Mouse (Mus musculus): ENCODE data around the gene Acsm4. TPM values are rescaled to one million over a fixed set of nuclear protein-coding genes. Genes with fewer than 3 reads are reported as not detected.
"Not testable (repeated sequence)": the region's sequence is repeated elsewhere in the genome, so short reads cannot be mapped to it uniquely, and the experiment has no call there.

Acsm4 gene
- total RNA-seq (2021) = not detected
- long read RNA-seq = 0 reads

DNA sequence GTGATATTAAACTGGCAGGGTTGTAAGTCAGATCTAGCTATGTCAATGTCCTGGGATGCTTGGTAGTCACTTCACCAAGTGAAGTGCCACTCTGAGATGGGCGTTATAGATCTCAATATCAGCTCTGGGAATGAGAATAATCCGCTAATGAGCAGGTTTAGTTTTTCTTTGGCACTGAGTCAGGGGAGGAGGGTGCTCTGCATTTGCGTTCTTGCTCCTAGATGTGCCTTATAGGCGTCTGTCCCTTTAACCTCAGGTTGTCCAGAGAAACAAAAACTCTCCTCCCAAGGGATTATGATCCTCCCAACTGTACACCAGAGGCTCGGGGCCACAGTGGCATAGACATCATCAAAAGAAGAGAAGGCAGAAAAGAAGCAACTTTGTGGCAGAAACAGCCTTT, at the start of gene Acsm4:
TSS of gene Acsm4 (plus strand) at position 301 of the 400 bp plus-strand sequence.
- no peak for DNase-seq (ENCODE audit: low spot score in 2 of 2)

DNA sequence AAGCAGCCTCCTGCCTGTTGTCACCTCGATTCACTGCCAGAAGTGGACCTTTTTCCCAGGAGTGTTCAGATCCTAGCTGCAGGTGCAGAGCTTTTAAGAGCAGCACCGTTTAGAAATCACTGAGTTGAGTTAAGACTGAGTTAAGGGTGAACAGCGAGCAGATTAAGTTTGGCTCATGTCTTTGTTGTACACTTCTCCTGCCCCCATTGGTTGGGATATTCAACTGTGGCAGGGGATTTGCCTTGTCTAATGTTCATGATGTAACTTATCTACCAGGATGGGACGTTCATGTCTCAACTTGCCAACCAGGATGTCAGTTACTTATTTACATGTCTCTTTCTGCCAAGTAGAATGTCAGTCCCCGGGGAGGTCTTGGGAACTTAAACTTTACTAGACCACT, 47.5 kb upstream of the Acsm4 start:
- DNase-seq (ENCODE audit: low spot score in 2 of 2) = no peak

DNA sequence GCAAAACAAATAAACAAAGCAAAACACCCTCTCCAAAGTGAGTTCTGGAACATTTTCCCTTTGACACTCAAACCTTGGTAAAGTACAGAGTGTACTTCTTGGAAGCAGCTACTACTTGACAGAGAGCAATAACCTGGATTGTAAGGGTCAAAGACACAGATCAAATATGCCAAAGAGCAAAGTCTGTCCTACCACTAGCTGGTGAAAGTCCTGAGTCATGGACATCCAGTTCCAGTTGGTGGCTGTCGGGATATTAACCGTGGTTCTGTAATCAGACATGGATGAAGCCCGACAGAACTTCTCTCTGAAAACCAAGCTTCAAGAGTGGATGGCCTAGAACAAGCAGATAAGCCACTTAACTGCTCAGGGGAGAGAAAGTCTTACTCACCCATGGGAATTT, 21.9 kb upstream of the Acsm4 start:
- DNase-seq (ENCODE audit: low spot score in 2 of 2) = no peak

DNA sequence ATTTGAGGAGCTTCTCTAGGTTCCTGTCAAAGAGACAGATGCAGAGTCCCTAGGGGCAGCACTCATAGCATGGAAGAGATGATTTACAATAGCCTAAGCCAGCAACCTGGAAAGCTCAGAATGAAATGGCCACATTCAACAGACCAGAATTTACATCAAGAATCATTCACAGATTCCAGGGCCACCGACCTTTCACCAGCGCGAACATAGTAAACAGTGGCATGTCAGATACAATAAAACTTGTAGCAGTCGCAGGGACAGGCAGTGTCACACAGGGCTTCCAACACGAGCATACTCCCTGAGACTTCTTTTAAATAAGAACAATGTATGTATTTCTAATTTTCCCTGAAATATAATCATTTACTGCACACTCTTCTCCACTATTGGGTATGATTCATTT, 19.4 kb upstream of the Acsm4 start:
- no peak for DNase-seq (ENCODE audit: low spot score in 2 of 2)

DNA sequence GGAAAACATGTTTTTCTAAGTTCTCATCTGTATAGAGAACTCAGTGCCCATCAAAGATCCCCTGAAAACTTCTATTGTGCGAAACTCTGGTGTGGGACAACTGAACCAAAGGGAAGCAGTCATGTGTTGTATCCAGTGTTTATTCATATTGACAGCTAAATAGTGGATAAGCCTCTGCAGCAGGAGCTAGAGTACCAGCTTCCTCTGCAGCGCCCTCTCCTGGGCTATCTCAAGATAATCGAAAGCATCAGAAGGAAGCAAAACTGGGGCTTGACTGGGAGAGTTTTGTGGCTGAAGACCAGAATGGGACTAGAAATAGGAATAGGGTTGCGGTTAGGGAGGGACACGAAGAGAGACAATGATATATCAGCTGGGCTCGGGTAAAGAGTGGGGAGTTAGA, 18.9 kb upstream of the Acsm4 start:
- DNase-seq (ENCODE audit: low spot score in 2 of 2) = peak in 1 of 2 experiments; percentile 26

DNA sequence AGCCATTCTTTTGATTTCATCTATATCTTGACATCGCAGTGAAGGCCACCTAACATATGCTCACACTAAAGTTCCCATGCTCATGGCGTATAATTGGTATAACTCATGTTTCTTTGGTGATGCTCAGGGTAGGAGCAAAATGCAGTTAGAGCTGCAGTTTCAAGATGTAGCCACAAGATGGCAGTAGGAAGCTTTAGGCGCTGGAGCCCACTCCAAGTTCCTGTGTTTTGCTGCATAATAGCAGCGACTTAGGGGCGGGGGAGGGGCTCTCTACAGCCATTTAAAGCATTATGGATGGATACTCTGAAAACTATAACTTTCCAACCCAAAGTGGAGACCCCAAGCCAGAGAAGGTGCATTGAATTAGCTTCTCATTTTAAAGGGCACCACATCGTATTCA, 16.4 kb upstream of the Acsm4 start:
- DNase-seq (ENCODE audit: low spot score in 2 of 2) = peak in 1 of 2 experiments; percentile 72

DNA sequence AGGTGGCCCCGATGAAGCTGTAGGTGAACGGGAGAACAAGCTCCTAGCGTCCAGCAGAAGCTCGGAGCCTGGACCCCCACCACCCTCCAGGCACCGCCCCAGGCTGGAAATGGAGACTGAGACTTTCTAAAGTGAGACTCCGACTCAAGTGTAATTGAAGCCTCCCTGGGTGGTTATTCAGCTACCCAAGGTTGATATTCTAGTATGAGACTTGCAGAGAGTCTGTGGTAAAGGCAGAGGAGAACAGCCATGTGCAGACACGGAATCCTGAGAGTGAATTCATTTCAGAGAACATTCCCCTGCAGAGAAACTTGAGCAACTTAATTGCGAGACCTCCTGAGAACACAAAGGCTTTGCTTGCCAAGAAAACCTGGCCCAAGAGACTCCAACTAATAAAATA, 9.7 kb upstream of the Acsm4 start:
- no peak for DNase-seq (ENCODE audit: low spot score in 2 of 2)

DNA sequence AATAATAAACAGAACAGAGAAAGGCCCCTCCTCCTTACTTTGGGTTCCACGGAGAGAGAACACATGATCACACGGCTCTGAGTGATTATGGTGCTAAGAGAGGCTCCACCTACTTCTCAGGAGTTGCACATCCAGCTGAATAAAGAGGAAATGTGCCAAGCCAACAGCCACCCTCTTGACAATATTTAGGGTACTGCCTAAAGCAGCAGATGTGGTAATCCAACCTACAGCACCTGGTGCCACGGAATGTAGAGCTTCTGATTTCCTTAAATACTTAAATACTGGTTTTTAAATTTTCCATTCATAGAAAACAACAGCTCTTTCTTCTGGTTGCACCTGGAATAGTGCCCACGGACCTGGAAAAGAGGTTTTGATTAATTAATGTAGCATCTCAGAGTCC, 7.1 kb upstream of the Acsm4 start:
- DNase-seq (ENCODE audit: low spot score in 2 of 2) = no peak

DNA sequence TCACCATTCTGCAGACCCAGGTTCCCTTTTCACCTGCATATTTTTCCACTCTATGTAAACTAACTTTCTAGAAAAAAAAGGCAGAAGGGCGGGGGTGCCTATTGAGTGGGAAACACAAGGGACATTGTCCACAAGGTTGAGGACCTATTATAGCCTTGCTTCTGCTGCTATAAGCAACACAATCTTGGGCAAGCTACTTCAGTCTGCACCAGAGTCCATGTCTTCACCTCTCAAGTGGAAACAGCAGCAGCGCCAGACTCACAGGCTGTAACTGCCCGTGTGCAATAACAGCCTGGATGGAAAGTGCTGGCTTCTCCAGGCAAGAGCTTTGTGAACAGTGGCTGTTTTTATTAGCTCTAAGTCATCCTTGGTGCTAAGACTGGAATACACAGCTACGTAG, 2.5 kb downstream of the Acsm4 start:
- no peak for DNase-seq (ENCODE audit: low spot score in 2 of 2)

DNA sequence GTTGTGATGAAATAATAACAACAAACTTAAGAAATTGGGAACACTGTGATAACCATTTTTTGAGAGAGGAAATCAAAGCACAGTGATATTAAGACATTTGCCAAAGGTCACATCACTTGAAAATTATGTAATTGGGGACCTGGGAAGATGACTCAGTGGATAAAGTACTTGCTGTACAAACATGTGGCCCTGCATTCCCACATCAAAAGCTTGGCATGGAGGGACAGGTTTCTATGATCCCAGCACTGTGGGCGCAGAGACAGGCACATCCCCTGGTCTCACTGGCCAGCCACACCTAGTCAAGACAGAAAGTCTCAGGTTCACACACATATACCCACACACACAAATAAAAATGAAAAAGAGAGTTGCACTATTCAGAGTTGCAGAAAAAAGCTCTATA, 5.1 kb downstream of the Acsm4 start:
- DNase-seq (ENCODE audit: low spot score in 2 of 2) = no peak

DNA sequence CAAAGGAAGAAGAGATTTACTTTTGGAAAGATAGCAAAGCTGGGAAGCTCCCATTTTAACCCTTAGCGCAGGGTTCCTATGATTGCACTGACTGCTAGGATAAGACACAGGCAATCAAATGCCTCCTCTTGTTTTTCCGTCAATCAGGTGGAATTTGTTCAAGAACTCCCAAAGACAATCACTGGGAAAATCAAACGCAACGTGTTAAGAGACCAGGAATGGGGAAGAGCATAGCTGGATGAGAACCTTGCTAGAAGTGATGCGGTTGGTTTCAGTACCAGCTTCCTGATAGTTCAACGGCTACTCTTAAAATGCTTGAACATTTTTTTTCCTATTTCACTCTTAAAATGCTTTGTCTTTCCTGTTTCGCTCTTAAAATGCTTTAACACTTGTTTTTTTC, 24.3 kb downstream of the Acsm4 start:
- no peak for DNase-seq (ENCODE audit: low spot score in 2 of 2)

DNA sequence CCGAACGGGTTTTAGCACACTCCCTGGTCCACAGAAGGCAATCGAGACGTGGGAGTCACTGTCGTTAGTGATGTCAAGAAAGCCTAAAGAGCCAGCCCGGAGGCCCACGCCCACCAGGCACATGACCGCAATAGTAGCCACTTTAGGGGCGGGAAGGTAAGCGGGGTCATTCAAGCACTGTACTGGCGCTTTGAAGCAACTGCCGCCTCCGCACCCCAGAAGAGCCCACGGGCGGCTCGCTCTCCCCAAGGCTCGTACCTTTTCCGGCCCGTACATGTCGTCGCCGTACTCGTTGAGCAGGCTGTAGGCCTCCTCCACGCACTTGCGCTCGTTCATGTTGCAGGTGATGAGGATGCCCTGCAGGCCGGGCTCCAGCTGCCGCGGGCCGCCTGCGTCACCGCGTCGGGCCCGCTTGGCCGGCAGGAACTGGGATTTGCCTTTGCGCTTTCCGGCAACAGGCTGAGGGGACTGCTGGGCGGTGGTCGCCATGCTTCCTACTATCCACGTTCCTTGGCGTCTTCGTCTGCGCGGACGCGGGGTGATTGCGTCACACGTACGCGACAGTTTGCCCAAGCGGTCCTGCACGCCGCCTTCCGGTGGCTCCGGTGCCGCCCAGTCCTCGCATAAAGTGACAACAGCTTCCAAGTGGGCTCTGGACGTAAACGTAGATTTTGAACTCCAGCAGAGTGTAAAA, 30.6 kb downstream of the Acsm4 start, which contains the start of gene Thumpd1:
TSS of gene Thumpd1 (minus strand) at position 546 of the 694 bp plus-strand sequence.
- peak; percentile 88 to 97 for DNase-seq (ENCODE audit: low spot score in 2 of 2)

DNA sequence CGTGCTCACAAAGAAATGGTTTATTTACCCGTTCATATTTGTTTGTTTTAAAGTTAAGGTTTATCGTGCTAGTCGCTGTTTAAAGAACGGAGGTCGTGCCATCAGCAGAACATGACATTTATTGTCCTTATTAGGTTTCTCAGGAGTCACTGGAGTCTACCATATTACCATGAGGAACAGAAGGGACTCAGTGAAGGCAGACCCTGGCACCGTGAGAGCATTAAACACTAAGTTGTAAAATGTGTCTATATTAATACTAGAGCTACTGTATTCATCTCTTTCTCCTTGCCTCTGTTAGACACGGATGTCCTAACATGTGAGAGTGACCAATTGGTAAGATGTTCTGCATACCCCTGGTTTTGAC, 31.1 kb downstream of the Acsm4 start:
- DNase-seq (ENCODE audit: low spot score in 2 of 2) = no peak

DNA sequence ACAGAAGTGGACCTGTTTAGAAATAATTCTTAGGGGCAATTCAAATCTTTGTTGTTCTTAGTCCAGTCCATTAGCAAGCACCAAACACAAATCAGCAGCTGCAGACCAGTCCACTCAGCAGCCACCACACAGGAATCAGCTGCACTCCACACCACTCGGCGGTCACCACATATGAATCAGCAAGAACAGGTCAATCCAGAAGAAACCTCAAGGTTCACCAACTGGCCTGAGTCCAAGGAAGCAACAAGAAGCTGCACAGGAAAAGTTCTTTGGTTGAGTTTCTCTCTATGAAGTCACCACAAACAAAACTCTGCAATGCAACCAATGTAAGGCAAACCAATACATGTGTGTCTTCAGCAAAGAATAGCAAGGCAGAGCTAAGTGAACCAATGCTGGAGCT, 37.8 kb downstream of the Acsm4 start:
- DNase-seq (ENCODE audit: low spot score in 2 of 2) = no peak

DNA sequence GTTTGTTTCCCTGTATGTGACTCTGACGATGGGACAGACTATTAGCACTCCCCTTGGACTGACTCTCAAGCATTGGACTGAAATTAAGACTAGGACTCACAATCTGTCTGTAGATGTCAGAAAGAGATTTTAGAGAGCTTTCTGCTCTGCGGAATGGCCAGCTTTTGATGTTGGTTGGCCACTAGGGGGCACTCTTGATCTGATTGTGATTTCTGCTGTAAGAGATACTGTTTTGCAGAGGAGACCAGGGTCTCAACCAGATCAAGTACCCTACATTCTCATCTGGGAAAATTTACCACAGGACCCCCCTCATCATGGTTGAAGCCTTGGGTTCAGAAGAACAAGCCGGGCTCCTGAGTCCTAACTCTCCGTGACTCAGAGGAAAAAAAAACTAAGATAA, 41.4 kb downstream of the Acsm4 start:
- DNase-seq (ENCODE audit: low spot score in 2 of 2) = peak in 1 of 2 experiments; percentile 24

DNA sequence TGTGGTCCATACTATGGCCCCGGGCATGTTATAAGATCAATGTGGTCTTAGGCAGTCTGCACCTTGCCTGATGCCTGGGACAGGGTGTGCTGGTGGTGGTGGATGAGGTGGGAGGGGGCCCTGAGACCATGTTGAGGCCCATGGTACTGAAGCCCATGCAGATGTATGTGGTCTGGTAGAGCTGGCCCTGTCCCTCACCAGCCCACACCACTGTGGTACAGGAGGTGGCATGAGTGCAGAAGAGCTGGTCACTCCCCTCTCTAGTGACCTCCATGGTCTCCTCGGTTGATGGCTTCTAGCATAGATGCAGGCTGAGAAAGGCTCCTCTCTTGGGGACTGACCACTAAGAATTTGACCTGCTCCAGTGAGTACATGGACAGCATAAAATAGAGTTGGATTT, 49.1 kb downstream of the Acsm4 start:
- DNase-seq (ENCODE audit: low spot score in 2 of 2) = no peak

DNA sequence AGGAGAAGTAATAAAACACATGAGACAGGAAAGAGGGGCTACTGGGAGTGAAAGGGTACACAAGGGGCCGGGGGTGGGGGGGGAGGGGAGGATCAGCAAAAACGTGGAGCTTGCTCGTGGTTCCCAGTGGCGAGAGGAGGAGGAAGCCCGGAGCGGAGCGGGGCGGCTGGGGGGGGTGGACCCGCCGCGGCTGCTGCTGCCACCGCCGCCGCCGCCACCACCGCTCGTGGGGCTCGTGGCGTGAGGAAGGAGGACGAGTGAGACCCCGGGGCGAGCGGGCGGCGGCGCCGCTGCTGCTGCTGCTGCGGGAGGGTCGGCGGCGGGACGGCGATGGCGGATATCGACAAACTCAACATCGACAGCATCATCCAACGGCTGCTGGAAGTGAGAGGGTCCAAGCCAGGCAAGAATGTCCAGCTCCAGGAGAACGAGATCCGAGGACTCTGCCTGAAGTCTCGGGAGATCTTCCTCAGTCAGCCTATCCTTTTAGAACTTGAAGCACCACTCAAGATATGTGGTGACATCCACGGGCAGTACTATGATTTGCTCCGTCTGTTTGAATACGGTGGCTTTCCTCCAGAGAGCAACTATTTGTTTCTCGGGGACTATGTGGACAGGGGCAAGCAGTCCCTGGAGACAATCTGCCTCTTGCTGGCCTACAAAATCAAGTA, 50.1 kb downstream of the Acsm4 start:
- DNase-seq (ENCODE audit: low spot score in 2 of 2) = not testable (repeated sequence)

DNA sequence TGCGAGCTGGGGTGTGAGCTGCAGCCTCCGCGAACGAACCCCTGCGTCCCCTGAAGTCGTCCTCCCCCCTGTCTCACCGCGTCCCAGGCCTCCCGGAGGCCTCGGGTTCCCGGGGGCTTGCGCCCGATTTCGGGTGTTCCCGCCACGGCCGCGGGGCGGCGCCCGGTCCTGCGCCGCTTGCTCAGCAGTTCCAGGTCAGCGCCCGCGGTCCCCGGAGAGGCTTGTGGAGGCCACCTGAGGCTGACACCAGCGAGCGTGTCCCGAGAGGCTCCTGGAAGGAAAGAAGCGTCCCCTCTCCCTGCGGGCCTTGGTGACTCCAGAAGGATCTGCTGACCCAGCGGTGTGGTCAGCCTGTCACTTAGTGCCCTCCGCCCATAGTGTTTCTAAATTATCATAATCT, 54.5 kb downstream of the Acsm4 start:
- no peak for DNase-seq (ENCODE audit: low spot score in 2 of 2)

DNA sequence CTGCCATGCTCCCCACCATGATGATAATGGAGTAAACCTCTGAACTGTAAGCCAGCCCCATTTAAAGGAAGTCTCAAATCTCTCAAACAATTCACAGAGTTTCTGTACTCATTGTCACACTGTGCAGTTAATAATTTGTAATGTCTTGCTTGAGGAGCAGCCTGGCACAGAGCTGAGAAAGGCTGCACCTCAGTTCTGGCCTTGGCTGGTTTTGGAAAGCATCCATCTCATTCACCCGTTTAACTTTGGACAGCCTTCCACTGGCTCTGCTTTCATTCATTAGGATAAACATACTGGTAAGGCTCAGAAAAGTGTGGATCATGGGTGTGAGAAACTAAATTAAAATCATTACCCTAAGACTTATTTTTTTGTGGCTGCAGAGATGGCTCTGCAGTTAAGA, 56.0 kb downstream of the Acsm4 start:
- no peak for DNase-seq (ENCODE audit: low spot score in 2 of 2)

DNA sequence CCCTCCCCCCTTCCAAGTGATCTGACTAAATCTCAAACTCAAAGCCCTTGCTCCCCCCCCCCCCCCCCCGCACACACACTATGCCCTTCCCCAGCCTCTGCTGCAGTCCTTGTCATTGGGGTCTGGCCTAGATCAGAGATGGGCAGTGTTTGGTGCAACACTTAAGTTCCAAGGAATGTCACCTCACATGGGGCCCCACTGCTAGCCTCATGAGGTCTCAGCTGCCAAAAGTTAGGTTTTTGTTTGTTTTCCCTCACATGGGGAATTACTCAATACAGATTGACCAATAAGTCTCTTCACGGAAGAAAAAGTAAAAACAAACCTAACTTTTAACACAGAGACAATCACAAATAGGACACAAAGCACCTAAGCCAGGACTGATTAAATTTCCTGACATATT, 58.9 kb downstream of the Acsm4 start:
- DNase-seq (ENCODE audit: low spot score in 2 of 2) = no peak

DNA sequence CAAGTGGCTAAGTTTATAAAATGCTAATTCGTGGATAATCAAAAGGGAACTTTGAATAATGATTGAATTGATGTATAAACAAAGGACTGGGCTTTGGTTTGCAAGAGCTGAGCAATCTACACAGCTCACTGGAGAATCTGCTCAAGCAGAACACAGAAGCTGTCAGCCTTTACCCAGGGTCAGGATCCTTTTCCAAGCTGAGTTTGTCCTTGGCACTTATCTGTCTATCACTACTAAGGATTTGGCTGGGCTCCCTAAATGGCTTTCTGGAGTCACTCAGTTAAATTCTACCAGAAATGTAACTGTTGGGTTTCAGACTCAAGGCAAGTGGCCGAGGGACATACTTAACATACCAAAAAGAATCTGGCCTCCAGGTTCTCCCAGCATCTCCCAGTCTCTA, 60.1 kb downstream of the Acsm4 start:
- DNase-seq (ENCODE audit: low spot score in 2 of 2) = no peak

DNA sequence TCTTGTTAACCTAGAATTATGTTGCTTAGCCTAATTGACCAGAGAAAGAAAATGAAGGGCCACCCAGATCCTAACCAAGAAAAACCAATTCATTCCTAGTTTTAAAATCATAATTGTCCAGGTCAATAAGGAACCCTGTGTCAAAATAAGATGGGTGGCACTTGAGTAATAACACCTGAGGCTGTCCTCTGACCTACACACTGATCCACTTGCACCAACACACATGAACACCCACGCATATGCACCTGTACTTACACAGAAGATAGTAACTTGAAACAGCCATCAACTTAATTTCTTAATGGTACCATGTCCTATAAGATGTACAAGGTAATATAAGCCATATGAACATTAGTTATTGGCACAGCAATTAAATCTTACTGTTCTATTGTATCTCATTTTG, 63.9 kb downstream of the Acsm4 start:
- DNase-seq (ENCODE audit: low spot score in 2 of 2) = no peak

DNA sequence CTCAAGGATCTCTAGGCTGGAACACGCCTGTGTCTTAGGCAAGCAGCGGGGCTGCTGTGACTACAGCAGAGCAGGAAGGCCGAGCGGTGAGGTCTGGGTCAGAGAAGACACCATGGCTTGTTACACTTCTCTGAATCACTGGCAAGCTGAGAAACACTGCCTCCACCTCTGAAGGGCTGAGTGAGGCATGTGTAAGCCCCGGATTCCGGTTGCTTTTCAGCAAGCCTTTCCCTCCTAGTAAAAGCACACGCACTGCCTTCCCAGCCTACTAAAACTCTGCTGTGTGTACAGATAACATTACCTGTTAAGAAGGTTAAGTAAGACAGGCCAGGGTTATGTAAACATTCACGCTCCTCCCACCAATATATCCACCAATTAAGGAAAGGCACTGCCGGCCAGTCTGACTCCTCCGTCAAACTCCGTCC, 70.7 kb downstream of the Acsm4 start, which contains the start of gene Acsm3:
TSS of gene Acsm3 (plus strand) at position 397 of the 425 bp plus-strand sequence.
- DNase-seq (ENCODE audit: low spot score in 2 of 2) = no peak

Measured in layer of hippocampus, adult 18-20 months (tissue).